Mouse (Mus musculus): ENCODE results near the gene Ankrd24.
"Not testable (repeated sequence)": the region's sequence is repeated elsewhere in the genome, so short reads cannot be mapped to it uniquely, and the experiment has no call there.

Ankrd24 gene

DNA sequence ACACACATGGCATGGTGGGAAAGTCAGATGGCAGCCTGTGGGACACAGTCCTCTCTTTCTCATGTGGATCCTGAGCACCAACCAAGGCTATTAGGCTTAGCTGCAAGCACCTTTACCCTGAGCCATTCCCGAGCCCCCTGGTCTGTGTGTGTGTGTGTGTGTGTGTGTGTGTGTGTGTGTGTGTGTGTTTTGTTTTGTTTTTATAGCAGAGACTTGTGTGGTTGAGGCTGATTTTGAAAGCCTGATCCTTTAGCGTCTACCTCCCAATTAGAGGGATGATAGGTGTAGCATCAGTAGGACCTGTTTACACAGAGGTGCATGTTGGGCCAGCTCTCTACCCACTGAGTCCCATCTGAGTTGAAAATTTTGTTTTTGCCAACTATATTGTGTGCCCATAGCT lies 15.8 kb downstream of the Ankrd24 start:
- DNase-seq (ENCODE audit: low read depth, low spot score) = no peak

GRCm38 (mm10) chr10:81644716-81645115 lies 16.4 kb downstream of the Ankrd24 start:
- DNase-seq (ENCODE audit: low read depth, low spot score) = peak; percentile 7

- no peak for DNase-seq (ENCODE audit: low read depth, low spot score)
These were observed 17.1 kb downstream of the Ankrd24 start for GRCm38 (mm10) chr10:81645391-81645790.

DNA sequence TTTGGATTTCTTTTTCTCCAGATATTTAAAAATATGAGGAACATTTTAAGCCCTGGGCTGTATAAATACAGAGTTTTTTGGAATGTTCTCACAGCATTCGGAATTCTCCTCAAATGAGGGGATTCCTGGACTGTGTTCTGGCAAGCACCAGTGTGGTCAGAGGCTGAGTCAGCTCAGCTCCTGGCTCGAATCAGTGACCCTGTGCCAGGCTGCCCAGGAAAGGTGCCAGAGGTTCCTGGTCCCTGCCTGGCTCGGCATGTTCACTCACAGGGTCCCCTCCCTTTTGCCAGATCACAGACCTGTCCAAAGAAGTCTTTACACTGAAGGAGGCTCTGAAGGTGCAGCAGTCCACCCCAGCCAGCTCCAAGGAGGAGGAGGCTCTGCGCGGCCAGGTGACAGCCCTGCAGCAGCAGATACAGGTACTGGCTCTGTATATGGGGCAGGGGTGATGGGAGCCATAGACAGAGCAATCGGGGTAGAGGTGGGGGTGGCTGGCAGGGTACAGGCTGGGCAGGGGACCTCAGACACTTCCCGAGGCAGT lies 17.7 kb downstream of the Ankrd24 start:
- no peak for DNase-seq (ENCODE audit: low read depth, low spot score)

DNA sequence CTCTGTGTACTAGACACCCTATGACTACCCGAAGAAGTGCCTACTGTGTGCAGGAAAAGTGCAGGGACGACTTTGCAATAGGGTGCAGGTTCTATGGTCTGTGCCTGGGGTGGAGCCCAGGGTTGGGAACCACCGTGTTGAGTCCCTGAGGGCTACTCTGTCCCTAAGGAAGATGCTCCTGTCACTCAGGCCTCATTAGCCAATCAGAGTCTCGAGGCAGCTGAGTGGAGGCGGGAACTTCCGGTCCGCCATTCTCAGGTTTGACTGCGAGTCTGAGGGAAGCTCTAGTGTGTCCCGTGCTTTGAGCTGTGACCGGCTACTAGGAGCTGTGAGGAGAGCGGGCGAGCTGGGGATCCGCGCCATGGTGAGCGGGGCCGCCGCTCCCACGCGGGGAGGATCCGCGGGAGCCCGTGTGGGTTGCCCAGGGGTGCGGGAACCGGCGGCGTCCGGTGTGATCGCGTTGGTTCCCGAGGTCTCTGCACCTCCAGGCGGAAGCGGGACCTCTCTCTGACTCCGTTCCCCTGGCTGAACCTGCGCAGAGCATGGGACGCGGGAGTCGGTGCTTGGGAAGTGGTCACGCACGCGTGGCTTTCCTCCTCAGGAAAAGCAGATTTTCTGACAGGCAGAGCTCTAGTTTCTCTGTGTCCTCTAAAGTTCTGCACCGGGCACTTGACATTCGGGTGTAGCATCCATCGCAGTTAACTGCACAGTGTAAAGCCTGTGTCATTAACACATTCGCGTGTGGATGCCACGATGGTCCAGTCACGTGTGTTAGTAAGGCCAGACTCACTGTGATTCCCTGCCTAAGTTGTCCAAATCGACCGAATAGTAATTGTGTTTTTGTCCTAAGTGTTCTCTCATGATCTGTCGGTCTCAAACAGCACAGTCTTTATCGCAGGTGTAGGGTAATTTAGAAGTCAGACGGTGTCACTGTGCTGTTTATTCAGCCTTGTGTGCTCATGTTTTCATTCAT lies 20.7 kb downstream of the Ankrd24 start, which contains the start of gene Gm10778:
Gene Gm10778 (plus strand): TSS at position 257 of the 973 bp plus-strand sequence.
- DNase-seq (ENCODE audit: low read depth, low spot score) = peak; percentile 93

DNA sequence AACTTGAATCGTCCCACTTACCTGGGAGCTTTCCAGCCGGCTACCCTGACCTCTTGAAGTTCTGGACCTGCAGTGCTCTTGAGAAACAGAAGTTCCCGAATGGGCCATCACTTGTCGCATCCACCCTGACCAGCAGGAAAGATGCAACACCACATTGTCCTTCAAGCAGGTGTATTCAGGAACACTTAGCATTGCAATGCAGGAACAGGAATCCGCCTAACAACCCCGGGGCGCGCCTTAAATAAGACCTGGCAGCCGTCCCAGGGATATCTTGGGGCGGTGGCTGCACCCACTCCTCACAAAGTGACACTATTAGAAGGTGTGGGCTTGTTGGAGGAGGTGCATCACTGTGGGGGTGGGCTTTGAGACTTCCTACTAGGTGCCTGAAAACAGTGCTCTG lies 26.8 kb downstream of the Ankrd24 start:
- DNase-seq (ENCODE audit: low read depth, low spot score) = no peak

- DNase-seq (ENCODE audit: low read depth, low spot score) = no peak
These were observed 27.8 kb downstream of the Ankrd24 start for GRCm38 (mm10) chr10:81656174-81656573.

GRCm38 (mm10) chr10:81687114-81687513 lies 58.8 kb downstream of the Ankrd24 start:
- DNase-seq (ENCODE audit: low read depth, low spot score) = not testable (repeated sequence)
